Mouse (Mus musculus): ENCODE measurements around the gene Cct8l1. TPM values are rescaled to one million over a fixed set of nuclear protein-coding genes. Genes with fewer than 3 reads are reported as not detected.

Gene Cct8l1
- polyA plus RNA-seq, 1 experiment from 2014 or later: not detected

DNA sequence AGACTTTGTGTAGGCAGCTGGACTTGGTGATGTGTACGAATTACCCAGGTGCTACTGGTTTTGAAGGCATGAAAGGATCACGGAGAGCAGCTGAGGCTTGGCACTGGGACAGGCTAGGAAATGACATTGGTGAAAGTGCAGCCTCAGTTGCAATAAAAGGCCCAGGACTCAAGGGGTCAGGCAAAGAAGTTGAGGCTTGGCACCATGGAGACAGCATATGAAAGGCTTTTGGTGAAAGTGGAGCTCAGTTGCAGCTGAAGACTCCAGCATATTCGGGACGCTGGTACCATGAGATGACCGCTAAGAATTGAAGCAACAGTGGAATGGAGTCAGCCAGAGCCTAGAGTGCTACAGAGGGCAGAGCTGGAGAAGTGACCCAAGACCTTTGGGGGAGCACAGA is 39.8 kb downstream of the Cct8l1 start:
- TF ChIP-seq CTCF (IDR thresholded peaks at IDR 0.05; ENCODE audit: low read depth) (no peak), EP300 (IDR thresholded peaks at IDR 0.05; ENCODE audit: low read depth) (no peak)
- WGBS (ENCODE audit: insufficient replicate concordance): 84% methylated on average over 5 of the region's 5 CpGs
- no peaks in the 10 kb centered on the region for H3K9me3 ChIP-seq (ENCODE audit: low read length)
- H3K36me3 ChIP-seq (replicated peaks; ENCODE audit: insufficient read depth, low read length): no peaks in the 10 kb centered on the region
- no peaks in the 10 kb centered on the region for H3K4me1 ChIP-seq (ENCODE audit: insufficient read depth)
- ATAC-seq (no peak), DNase-seq (no peak)
- H3K4me3 ChIP-seq (ENCODE audit: low read depth, low read length): no peak overlapping the region
- no peak overlapping the region for H3K27ac ChIP-seq (ENCODE audit: low read depth)
- H3K27me3 ChIP-seq (ENCODE audit: insufficient read depth, low read length): no peaks in the 10 kb centered on the region
- H3K9ac ChIP-seq (replicated peaks): no peak overlapping the region
- H3K4me2 ChIP-seq (ENCODE audit: low read depth, low read length): no peak overlapping the region

DNA sequence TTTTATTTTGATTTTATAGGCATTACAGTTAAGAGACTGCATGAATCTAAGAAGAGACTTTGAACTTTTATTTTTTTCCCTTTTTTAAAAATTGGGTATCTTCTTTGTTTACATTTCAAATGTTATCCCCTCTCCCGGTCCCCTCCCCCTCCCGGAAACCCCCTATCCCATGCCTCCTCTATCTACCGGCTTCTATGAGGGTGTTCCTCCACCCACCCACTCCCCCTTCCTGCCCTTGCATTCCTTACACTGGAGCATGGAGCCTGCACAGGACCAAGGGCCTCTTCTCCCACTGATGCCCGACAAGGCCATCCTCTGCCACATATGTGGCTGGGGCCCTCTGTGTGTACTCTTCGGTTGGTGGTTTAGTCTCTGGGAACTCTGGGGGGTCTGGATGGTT is 40.5 kb downstream of the Cct8l1 start:
- Histone ChIP-seq H3K4me1 (ENCODE audit: insufficient read depth) (no peaks in the 10 kb centered on the region), H3K9ac (replicated peaks) (no peak overlapping the region), H3K27ac (ENCODE audit: low read depth) (no peak overlapping the region), H3K4me2 (ENCODE audit: low read depth, low read length) (no peak overlapping the region), H3K9me3 (ENCODE audit: low read length) (no peaks in the 10 kb centered on the region), H3K4me3 (ENCODE audit: low read depth, low read length) (no peak overlapping the region), H3K36me3 (replicated peaks; ENCODE audit: insufficient read depth, low read length) (no peaks in the 10 kb centered on the region), H3K27me3 (ENCODE audit: insufficient read depth, low read length) (no peaks in the 10 kb centered on the region)
- no peak for ATAC-seq
- TF ChIP-seq CTCF (IDR thresholded peaks at IDR 0.05; ENCODE audit: low read depth) (no peak), EP300 (IDR thresholded peaks at IDR 0.05; ENCODE audit: low read depth) (no peak)
- WGBS (ENCODE audit: insufficient replicate concordance): 72% methylated on average over 5 of the region's 5 CpGs
- DNase-seq: no peak

Other genes with a start within 250 kb of the Cct8l1 start
- 3.7 and 4.1 TPM in 2 replicates for gene Kmt2c, start 17.3 kb upstream of the Cct8l1 start, polyA plus RNA-seq (2015; fragmentation: Nextera tagmentation; extraction: Ambion mirVana)
- gene Xrcc2, start 189.8 kb downstream of the Cct8l1 start, polyA plus RNA-seq (2015; fragmentation: Nextera tagmentation; extraction: Ambion mirVana): 1.4 and 1.9 TPM in 2 replicates
- 0.68 and 0.71 TPM in 2 replicates for gene Actr3b, start 243.9 kb downstream of the Cct8l1 start, polyA plus RNA-seq (2015; fragmentation: Nextera tagmentation; extraction: Ambion mirVana)